Mouse (Mus musculus) adrenal gland, postnatal 10 days (tissue): Measurements from ENCODE around the gene Mbtps2. TPM values are rescaled to one million over a fixed set of nuclear protein-coding genes. Genes with fewer than 3 reads are reported as not detected.
A peak's percentile ranks its signal among the peaks of the same experiment; 100 is the strongest.

Source experiments
- DNase-seq: peaks from one replicate; pipeline ENCODE4 v3.0.0; 2021; ENCODE audit warnings: mixed read lengths
- total RNA-seq, 2 experiments: library from RNA; stranded (reverse); gene quantifications; 2 replicates each; pipeline ENCODE4 v1.2.3; 2021

Mbtps2 gene
- total RNA-seq, 2 experiments from 2014 or later, result 22.0 to 22.9 TPM

DNA sequence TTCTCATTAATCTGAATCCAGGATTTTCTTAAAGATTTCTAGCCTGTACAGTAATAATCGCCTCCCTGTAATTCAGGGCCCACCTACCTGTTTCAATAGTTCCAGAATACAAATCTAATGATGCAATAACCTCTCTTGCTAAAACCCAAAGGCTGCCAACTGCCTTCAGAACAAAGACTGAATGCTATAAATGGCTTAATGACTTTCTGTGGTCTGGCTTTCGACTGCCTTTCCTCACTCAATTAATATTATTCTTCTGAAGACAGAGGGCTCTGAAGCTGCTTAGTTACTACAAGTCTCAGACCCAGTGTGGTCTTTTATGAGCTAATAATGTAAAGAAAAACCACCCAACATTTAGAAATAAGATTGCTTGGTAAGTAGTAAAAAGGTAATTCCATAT lies 96.6 kb downstream of the Mbtps2 start:
- DNase-seq, result no peak

GRCm38 (mm10) chrX:157500004-157500403 lies 98.5 kb downstream of the Mbtps2 start:
- no peak for DNase-seq

DNA sequence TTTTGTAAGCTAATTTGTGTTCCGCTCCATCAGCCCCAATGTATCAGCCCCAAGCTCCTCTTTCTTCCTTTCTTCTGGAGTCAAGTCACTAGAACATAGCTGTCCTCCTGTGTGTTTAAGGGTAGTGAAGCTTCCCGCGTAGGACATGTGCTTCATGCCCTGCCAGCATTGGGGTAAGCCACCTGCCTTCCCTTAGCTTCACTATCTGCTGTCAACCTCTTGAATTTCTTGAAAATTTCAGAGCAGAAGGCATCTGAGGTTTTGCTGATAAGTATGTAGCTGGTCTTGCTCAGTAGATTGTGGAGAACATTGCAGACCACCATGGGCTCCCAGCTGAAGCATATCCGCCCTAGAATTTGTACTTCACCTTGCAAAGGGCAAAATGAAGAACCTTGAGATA lies 105.4 kb downstream of the Mbtps2 start:
- DNase-seq, result no peak

GRCm38 (mm10) chrX:157491944-157492726 lies 106.4 kb downstream of the Mbtps2 start, which contains the start of gene Sms:
Sms (minus strand) TSS chrX:157492287.
- peak; percentile 81 for DNase-seq

DNA sequence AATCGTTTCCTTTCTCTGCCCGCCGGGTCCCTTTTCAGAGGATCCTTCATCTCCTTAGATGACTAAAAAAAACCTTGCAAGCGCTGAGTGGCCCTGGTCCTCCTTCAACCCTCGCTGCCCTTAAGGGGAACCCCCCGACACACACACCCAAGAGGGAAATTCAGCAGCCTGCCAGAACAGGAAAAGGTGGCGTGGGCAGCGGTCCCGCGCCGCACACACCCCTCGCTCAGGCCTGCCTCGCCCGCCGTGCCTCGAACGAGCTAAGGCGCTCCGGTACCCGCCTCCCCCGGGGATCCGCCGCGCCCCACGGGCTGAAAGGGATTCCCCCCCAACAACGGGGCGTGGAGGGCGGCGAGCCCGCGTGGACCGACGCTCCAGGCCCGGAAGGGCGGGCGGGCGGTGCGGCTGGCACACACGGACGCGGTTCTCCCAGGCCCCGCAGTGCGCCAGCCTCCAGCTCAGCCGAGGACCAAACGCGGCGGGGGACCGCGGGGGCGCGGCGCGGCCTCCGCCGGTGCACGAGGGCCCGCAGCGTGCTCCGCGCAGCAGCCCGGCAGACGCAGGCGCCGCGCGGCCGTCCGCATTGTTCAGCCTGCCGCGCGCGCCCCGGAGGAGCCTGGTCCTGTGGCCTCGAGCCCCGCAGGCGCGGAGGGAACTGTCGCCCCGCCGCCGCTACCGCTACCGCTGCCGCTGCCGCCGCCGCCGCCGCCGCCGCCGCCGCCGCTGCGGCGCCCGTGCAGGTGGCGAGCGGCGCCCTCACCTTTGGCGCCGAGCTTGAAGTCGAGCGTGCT lies 107.2 kb downstream of the Mbtps2 start:
- peak; percentile 27 for DNase-seq

- DNase-seq, result no peak
Measured at GRCm38 (mm10) chrX:157490769-157491144, 107.8 kb downstream of the Mbtps2 start.

- DNase-seq, result no peak
Measured at GRCm38 (mm10) chrX:157489871-157490721, 108.4 kb downstream of the Mbtps2 start.

- no peak for DNase-seq
Measured at GRCm38 (mm10) chrX:157488831-157489230, 109.7 kb downstream of the Mbtps2 start.

DNA sequence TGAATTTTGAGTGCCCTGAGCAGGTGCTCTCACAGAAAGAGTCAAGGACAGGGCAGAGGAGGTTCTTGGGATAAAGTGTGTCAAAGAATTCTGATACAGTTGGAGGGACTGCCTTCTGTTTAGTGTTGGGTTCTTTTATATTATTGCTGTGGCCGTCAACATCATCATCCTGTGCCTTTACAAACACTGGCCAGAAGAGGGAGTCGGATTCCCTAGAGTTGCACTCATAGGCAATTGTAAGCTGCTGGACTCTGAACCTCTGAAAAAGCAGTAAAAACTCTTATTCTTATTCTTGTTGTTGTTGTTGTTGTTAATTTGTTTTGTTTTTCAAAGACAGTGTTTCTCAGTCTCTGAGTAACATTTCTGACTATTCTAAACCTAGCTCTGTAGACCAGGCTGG lies 111.8 kb downstream of the Mbtps2 start:
- peak; percentile 38 for DNase-seq

Other genes with a start within 250 kb of the Mbtps2 start
- gene Phex, start 183.4 kb downstream of the Mbtps2 start, total RNA-seq, result 1 to 10 TPM in 1 of 2 experiments, under 1 TPM in 1; 0.30 to 3.1 TPM
- gene Sms, start 106.4 kb downstream of the Mbtps2 start, total RNA-seq, result 10 to 100 TPM; 14.9 to 22.7 TPM
- gene Yy2, start 29.7 kb downstream of the Mbtps2 start, total RNA-seq, result 1 to 10 TPM in 1 of 2 experiments, not detected in 1; 1.5 TPM
- 10 to 100 TPM; 18.6 to 63.5 TPM for gene Smpx, start 100.2 kb upstream of the Mbtps2 start, total RNA-seq
- gene Klhl34, start 219.7 kb upstream of the Mbtps2 start, total RNA-seq, result under 1 TPM; 0.21 to 0.58 TPM